Mouse (Mus musculus) mouse trophoblast stem cell (cell line): Measurements from ENCODE around the gene Tmcc1.

Experiments used
- in situ Hi-C, 2 experiments: fragments of 300-500 bp; cut with MseI, MboI; formaldehyde crosslinking; loops; 2 replicates in 1 of 2; 3 replicates in 1 of 2; pipeline ENCODE4 v1.15.1; 2025

The Tmcc1 gene

DNA sequence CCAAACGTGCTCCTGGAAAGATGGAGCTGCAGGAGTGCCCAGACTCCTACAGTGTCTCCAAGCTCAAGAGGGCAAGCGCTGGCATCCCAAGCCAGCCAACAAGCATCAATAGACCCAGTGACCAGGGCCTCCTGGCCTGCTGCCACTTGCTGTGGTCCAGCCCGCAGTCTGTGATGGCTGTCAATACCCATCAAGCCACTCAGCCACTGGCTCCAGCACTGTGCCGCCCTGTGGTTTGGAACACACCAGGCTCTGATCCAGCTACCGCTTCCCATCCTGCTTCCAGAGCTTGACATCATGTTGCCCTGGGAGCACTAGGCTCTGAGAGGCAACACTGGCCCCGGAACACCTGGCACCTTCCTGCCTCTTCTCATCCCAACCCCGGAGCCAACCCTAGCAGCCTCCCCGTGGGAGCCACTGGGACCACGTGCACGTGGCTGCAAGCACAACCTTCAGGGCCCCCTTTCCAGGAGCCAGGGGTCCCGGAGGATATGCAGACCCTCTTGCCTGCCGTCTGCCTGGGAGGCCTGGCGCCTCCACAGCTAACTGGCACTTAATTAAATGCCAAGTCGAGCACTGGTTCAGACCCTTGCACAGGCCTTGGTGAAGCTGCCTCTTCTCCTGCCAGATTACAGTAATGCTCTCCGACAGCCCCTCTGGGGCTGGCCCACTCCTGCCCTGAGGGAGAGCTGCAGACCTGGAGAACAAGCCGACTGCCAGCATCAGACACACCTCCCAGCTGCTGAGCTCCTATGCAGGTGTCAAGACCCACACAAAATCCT is 219.2 kb downstream of the Tmcc1 start:
- in situ Hi-C loops = no loop called here

DNA sequence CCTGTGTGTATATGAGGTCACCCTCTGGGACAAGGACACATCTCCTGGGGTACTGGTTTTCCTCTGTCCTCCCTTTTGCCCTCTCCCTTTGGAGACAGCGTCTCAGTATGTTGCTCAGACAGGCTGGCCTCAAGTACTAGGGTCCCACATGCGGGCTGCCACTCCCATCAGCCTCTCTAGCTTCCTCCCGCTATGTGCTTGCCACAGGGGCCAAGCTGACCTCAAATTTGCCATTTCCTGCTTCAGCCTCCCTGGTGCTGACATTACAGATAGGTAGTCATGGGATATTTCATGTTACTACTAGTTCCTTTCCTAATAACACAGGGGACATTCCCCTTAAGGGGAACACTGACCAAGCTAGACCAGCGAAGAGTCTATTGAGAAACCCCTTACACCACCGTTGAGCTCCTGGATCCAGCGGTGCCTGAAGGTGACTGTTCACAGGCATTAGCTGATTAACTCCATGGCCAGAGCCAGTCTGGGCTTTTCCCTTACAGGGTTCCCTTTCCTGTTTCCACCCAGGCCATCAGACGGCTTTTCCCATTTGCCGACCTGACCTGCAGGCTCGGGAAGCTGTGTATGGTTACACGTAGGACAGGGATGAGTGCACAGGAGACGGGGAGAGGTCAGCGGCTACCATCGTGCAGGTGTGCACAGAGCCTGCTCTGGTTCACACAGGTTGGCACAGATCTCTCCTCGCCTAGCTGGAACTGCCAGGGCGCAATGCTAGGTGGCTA is 220.0 kb downstream of the Tmcc1 start:
- in situ Hi-C loops = no loop called here

DNA sequence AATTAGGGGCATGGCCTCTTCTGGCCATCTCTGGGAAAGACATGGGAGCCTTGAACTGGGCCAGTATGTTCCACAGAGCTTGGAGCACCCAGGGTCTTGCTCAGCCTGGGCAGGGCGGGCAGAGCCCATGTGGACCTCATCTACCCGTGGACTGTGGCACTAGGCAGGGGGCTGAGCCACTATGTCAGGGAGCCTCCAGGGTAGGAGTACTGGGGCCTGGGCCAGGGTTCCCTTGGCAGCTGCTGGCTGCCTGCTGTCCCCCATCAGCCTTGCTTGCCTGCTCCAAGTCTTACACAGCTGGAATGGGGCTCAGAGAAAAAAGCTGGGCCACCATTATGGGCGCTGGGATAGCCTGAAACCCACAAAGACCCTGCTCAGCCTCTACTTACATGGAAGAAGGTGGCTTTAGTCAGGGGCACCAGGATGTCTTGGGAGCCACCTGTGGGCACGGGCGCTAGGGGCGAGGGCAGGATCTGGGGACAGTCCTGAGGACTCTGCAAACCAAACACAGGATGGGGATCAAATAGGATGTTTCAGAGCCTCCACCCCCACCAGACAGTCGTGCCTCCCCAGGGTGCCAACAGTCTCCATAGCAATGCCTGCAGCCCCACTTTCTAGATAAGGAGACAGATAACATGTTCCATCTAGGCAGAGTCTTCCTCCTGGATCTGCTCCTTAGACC is 221.1 kb downstream of the Tmcc1 start:
- in situ Hi-C loops = no loop called here

DNA sequence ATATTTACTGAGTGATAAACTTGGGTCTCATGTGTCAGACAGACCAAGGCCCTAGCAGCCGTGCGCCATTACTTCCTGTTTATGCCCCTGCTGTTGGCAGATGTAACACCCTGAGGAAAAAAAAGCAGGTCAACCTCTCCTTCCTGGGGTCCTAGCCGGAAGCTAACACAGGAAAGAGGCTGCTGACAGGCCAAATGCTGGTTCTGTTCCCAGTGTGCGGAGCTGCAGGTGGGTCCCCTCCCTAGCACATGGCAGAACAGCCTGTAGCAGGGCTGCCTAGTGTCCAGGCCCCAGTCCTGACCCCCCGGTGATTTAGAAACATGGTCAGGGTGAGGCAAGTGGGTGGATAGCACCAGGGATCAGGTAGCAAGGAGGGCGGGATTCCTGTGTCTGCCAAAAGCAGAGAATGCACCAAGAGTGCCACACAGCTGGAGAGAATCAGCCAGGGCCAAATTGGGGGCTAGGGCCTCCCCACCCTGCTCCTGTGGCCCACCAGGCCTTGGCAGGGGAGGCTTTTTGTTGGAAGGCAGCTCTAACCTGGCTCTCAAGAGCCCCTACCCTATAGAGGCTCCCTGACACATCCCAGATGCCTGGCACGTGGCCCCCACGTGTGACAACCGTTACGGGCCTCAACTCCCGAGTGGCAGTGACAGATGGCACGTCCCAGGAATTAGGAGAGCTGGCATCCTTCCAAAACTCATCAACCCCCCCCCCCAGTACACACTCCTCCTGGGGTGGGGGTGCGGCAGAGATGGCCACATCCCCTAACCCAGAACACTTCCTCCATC is 221.8 kb downstream of the Tmcc1 start:
- in situ Hi-C loops = no loop called here

DNA sequence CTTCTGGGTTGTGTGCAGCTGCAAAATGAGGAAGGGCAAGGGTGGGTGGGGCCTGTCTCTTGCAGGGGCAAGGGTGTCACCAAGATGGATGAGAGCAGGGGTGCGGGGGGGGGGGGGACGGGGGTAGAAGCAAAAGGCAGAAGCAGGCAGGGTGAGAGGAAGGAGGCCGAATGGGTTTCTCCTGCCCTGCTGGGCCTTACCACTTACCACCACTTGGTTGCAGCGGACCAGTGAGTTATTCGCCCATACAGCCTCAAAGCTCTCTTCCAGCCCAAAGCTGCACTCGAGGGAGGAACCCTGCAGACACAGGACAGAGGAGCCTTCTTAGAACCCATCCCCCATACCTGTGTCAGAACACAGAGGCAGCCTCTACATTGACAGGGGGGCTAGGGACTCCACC is 223.3 kb downstream of the Tmcc1 start:
- in situ Hi-C loops = no loop called here

DNA sequence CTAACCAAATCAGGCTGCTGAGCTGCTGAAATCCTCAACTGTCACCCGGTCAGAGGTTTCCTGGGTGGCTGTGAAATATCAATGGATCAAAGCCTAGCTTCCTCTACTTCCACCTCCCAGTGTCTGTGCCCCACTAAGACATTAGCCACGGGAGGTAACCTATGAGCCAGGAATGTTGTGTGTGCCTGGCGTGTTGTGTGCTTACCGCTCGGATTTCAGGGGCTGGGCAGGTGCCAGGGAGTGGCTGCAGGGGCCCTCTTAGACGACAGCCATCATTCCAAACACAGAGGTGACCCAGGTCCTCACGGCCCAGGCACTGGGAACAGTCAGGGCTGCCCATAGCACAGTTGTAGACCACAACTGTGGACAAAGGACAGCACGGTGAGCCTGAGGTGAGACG is 224.2 kb downstream of the Tmcc1 start:
- in situ Hi-C loops = no loop called here

DNA sequence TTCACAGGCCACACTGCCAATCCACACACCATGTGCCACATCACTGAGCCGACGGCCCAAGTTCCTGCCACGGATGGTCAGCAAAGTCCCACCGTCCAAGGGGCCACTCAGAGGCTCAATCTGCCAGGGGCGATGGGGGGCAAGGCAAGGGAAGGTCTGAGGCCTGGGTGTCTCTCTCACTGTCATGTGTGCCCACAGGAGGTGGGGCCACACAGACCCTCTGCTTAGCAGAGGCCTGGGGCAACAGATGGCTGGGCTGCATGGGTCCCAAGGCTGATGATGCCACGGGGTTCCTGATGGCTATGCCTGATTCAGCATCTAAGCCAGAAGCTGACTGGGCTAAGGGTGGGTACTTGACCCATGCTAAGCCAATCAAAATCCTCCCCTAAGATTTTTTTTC is 224.6 kb downstream of the Tmcc1 start:
- in situ Hi-C loops = no loop called here
